Mouse (Mus musculus) hindbrain, embryonic 16.5 days (tissue): Measurements from ENCODE around the gene Eif4e3. TPM values are rescaled to one million over a fixed set of nuclear protein-coding genes. Genes with fewer than 3 reads are reported as not detected.

Source experiments
- ATAC-seq: fragments of 200-750 bp; cut with Nextera tagmentation; 2 replicates; pipeline ENCODE4 v1.8.0; 2017; ENCODE audit warnings: moderate TSS enrichment, moderate library complexity
- H3K27ac ChIP-seq: fragments of 300-500 bp; sonication (generic); 2 replicates; pipeline ENCODE4 v1.5.1; 2014; ENCODE audit warnings: low read depth, mild to moderate bottlenecking, control low read depth, low read length, moderate library complexity
- H3K27me3 ChIP-seq: fragments of 300-500 bp; sonication (generic); replicated peaks from 2 replicates; pipeline ENCODE4 v1.6.1; 2014; ENCODE audit warnings: low read length; ENCODE audit not compliant: control insufficient read depth, insufficient read depth
- H3K36me3 ChIP-seq: fragments of 300-500 bp; sonication (generic); 2 replicates; pipeline ENCODE4 v1.6.1; 2014; ENCODE audit warnings: mild to moderate bottlenecking, low read length, moderate library complexity, mixed read lengths; ENCODE audit not compliant: control insufficient read depth, insufficient read depth
- H3K4me1 ChIP-seq: fragments of 300-500 bp; sonication (generic); 2 replicates; pipeline ENCODE4 v1.6.1; 2014; ENCODE audit warnings: low read depth, low read length; ENCODE audit not compliant: control insufficient read depth, insufficient read depth
- H3K4me2 ChIP-seq: fragments of 300-500 bp; sonication (generic); 2 replicates; pipeline ENCODE4 v1.6.1; 2014; ENCODE audit warnings: mild to moderate bottlenecking, low read length, control low read depth, moderate library complexity
- H3K4me3 ChIP-seq: fragments of 300-500 bp; sonication (generic); 2 replicates; pipeline ENCODE4 v1.5.1; 2014; ENCODE audit warnings: mild to moderate bottlenecking, low read length, control low read depth, moderate library complexity
- H3K9ac ChIP-seq: fragments of 300-500 bp; sonication (generic); 2 replicates; pipeline ENCODE4 v1.6.1; 2014; ENCODE audit warnings: low read depth, mild to moderate bottlenecking, control low read depth, low read length, moderate library complexity
- H3K9me3 ChIP-seq: fragments of 300-500 bp; sonication (generic); 2 replicates; pipeline ENCODE4 v1.6.1; 2014; ENCODE audit warnings: mild to moderate bottlenecking, low read length, moderate library complexity; ENCODE audit not compliant: control insufficient read depth
- WGBS: fragments of 180-500 bp; shearing (Covaris S2); extraction: QIAGEN DNeasy Blood & Tissue Kit; methylation state at CpG from one replicate; pipeline ENCODE4 v1.1.7; 2014; 5-methylcytosine and 5-hydroxymethylcytosine counted together
- polyA plus RNA-seq: library from polyadenylated mRNA; unstranded; fragments of >200 nt; fragmentation: Nextera tagmentation; extraction: Ambion mirVana; gene quantifications from 2 replicates; pipeline ENCODE4 v1.2.1, GENCODE M21; 2015

The Eif4e3 gene
- polyA plus RNA-seq, 1 experiment from 2014 or later, result 5.7 TPM

GRCm38 (mm10) chr6:99610454-99611427 lies 55.8 kb downstream of the Eif4e3 start:
- ATAC-seq, result no peak
- WGBS, result 53% methylated on average over 14 of the region's 14 CpGs
- H3K27ac ChIP-seq, result no peak overlapping the region
- no peaks in the 10 kb centered on the region for H3K36me3 ChIP-seq
- H3K9me3 ChIP-seq, result no peaks in the 10 kb centered on the region
- no peaks in the 10 kb centered on the region; the same call in 1 of the 2 replicates for H3K27me3 ChIP-seq
- H3K4me2 ChIP-seq, result no peak overlapping the region
- H3K9ac ChIP-seq, result no peak overlapping the region
- no peak overlapping the region for H3K4me3 ChIP-seq
- H3K4me1 ChIP-seq, result peaks cover 6% of the 10 kb centered on the region

GRCm38 (mm10) chr6:99606079-99606478 lies 60.5 kb downstream of the Eif4e3 start:
- Histone ChIP-seq H3K27ac (no peak overlapping the region), H3K9me3 (no peaks in the 10 kb centered on the region), H3K36me3 (no peaks in the 10 kb centered on the region), H3K9ac (no peak overlapping the region), H3K4me2 (no peak overlapping the region), H3K4me3 (no peak overlapping the region), H3K4me1 (no peaks in the 10 kb centered on the region), H3K27me3 (no peaks in the 10 kb centered on the region; the same call in 1 of the 2 replicates)
- ATAC-seq, result no peak
- 48% methylated on average over 7 of the region's 7 CpGs for WGBS

DNA sequence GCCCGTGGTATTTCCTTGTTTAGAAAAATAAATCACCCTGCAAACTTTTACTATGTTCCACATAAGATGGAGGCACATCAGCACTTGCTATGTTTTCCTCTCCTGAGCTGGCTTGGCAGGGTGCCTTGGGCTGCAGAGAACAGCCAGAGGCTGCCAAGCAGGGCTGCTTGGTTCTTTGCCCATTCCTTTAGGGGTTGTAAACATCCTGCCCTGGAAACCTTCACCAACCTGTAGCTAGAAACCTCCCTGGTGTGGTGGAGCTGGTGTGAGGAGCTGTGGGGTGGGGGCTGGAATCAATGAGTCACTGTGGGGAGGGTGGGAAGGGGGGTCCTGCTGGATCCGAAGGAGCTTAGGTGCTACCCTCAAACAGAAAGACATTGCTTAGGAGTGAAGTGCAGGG lies 61.8 kb downstream of the Eif4e3 start:
- Histone ChIP-seq H3K36me3 (no peaks in the 10 kb centered on the region), H3K4me3 (no peak overlapping the region), H3K27me3 (no peaks in the 10 kb centered on the region; the same call in 1 of the 2 replicates), H3K9ac (no peak overlapping the region), H3K4me1 (peaks cover under 1% of the 10 kb centered on the region), H3K27ac (no peak overlapping the region), H3K4me2 (no peak overlapping the region), H3K9me3 (no peaks in the 10 kb centered on the region)
- WGBS, result 65% methylated on average over 2 of the region's 2 CpGs
- no peak for ATAC-seq

DNA sequence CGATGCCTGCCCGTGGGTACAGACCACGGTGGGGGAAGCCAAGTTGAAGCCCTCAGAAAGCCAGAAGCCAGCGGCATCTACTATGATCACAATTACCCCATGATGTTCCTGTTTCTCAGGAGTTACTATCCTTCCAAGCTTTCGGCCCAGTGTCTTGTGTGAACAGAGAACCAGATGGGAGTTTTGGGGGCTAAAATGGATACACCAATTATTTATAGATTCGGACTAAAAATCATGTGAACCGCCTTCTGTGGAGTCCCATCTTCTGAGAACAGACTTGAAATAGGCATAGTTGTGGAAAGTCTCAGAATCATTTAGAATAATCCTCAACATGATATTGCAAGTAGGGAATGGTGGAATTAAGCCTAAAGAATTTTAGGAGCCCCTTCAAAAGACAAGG lies 64.1 kb downstream of the Eif4e3 start:
- Histone ChIP-seq H3K36me3 (no peaks in the 10 kb centered on the region), H3K4me1 (peaks cover 8% of the 10 kb centered on the region), H3K4me2 (no peak overlapping the region), H3K4me3 (no peak overlapping the region), H3K9me3 (no peaks in the 10 kb centered on the region), H3K27me3 (no peaks in the 10 kb centered on the region), H3K27ac (no peak overlapping the region), H3K9ac (no peak overlapping the region)
- WGBS, result 90% methylated on average over 7 of the region's 7 CpGs
- ATAC-seq, result no peak

- no peak for ATAC-seq
- Histone ChIP-seq H3K9me3 (no peaks in the 10 kb centered on the region), H3K9ac (no peak overlapping the region), H3K4me2 (no peak overlapping the region), H3K27me3 (no peaks in the 10 kb centered on the region), H3K4me3 (no peak overlapping the region), H3K27ac (no peak overlapping the region), H3K4me1 (peaks cover 8% of the 10 kb centered on the region), H3K36me3 (no peaks in the 10 kb centered on the region)
- 72% methylated on average over 8 of the region's 8 CpGs for WGBS
Observed at GRCm38 (mm10) chr6:99600886-99601285, 65.7 kb downstream of the Eif4e3 start.

- peak; percentile 79; the same call in 1 of the 2 replicates for ATAC-seq
- Histone ChIP-seq H3K27ac (no peak overlapping the region), H3K27me3 (no peaks in the 10 kb centered on the region), H3K4me1 (peaks cover 8% of the 10 kb centered on the region), H3K4me3 (no peak overlapping the region), H3K9me3 (no peaks in the 10 kb centered on the region), H3K4me2 (peak overlapping the region; percentile 47), H3K9ac (no peak overlapping the region), H3K36me3 (no peaks in the 10 kb centered on the region)
- 25% methylated on average over 10 of the region's 10 CpGs for WGBS
Observed at GRCm38 (mm10) chr6:99600168-99600793, 66.3 kb downstream of the Eif4e3 start.

DNA sequence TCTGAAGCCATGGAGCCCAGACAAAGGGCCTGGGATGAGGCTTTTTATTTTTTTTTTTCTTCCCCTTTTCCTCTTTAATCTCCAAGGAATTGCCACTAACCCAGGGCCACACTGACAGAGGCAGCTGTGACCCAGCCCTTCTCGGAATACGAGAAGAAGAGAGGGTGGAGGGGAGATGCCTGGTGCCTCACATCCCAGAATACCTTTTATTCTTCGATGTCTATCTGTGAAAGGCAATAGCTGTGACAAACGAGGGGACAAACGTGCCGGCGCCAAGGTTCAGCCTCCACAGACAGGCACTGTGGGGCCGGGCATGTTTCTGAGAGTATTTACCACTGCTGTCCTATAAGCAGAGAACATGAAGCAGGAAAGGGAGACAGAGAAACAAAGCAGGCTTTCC lies 66.9 kb downstream of the Eif4e3 start:
- Histone ChIP-seq H3K9ac (peak overlapping the region; percentile 51; the same call in 1 of the 2 replicates), H3K36me3 (no peaks in the 10 kb centered on the region), H3K9me3 (no peaks in the 10 kb centered on the region), H3K4me1 (peaks cover 8% of the 10 kb centered on the region), H3K4me2 (peak overlapping the region; percentile 47), H3K4me3 (no peak overlapping the region), H3K27ac (0 out of 2 replicates have a peak overlapping the region, but pooled peaks have one; percentile 57), H3K27me3 (no peaks in the 10 kb centered on the region)
- peak; percentile 58 for ATAC-seq
- 6% methylated on average over 8 of the region's 8 CpGs for WGBS

DNA sequence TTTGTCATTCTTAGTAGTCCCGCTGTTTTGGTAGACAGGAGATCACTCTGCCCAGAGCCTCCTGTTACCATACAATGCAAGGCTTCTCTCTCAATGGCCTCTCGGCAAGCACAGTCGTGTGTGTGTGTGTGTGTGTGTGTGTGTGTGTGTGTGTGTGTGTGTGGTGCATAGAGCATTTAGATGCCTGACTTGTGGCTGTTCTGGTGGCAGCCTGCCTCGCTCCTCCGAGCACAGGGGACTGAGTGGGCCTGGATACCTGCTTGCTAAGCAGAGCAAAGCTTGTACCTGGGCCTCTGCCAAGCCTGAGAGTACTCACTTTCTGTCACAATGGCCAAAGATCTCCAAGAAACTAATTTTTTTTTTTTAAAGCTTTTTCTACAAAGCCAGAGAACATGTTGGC lies 67.3 kb downstream of the Eif4e3 start:
- Histone ChIP-seq H3K4me1 (peaks cover 8% of the 10 kb centered on the region), H3K9ac (peak overlapping the region; percentile 51; the same call in 1 of the 2 replicates), H3K27me3 (no peaks in the 10 kb centered on the region), H3K27ac (no peak overlapping the region), H3K9me3 (no peaks in the 10 kb centered on the region), H3K4me3 (no peak overlapping the region), H3K4me2 (no peak overlapping the region), H3K36me3 (no peaks in the 10 kb centered on the region)
- peak; percentile 81 for ATAC-seq
- WGBS, result 26% methylated on average over 5 of the region's 5 CpGs

- Histone ChIP-seq H3K27ac (no peak overlapping the region), H3K4me3 (no peak overlapping the region), H3K36me3 (no peaks in the 10 kb centered on the region), H3K9ac (no peak overlapping the region), H3K4me1 (no peaks in the 10 kb centered on the region), H3K4me2 (no peak overlapping the region), H3K9me3 (no peaks in the 10 kb centered on the region), H3K27me3 (no peaks in the 10 kb centered on the region)
- WGBS, result 59% methylated on average over 6 of the region's 6 CpGs
- ATAC-seq, result no peak
Observed at GRCm38 (mm10) chr6:99577040-99577439, 89.5 kb downstream of the Eif4e3 start.
